Mouse (Mus musculus) liver, adult (tissue): ENCODE data around the gene Adar.
A peak's percentile ranks its signal among the peaks of the same experiment; 100 is the strongest.

Source experiments
- GATA4 ChIP-seq: IDR thresholded peaks from 2 replicates; pipeline ENCODE4 v1.6.1; 2014; ENCODE audit warnings: mild to moderate bottlenecking, low read length; ENCODE audit not compliant: insufficient replicate concordance

Adar gene

DNA sequence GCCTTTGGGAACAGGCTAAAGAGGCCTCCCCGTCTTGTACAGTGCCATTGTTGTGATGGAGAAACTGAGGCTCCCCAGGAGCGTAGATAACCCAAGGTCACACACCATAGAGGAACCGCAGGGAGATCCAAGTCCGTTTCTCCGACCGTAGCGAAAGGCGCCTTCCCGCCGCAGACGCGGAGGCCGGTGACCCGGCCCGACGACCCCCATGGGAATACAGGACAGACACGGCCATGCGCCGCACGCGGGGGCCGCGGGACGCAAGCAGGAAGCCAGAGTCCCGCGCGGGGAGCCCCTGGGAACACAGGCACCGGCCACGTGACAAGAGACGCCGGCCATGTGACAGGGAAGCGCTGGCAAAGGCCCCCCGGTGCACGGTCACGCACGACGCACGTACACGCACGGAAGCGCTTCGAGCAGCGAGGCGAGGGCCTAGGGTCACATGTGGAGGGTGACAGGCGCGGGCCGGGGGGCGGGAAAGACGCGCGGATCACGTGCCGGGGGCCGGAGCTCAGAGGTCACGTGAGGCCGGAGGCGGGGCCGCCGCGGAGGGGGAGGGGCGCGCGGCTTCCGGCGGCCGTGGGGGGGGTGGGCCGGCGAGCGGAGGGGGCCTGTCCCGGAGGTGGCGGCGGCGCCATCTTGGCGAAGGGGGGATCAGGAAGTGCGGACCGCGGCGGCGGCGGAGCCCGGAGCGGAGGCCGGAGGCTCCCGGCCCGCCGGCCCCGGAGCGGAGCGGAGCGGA, 58.3 kb downstream of the Adar start, which contains the start of gene Ube2q1:
Gene Ube2q1 (plus strand): TSS at position 649 of the 742 bp plus-strand sequence.
- peak; percentile 33; the same call in 1 of the 2 replicates for TF ChIP-seq GATA4

GRCm38 (mm10) chr3:89773740-89774211, 59.0 kb downstream of the Adar start:
- no peak for TF ChIP-seq GATA4

- no peak for TF ChIP-seq GATA4
These were observed 59.6 kb downstream of the Adar start for GRCm38 (mm10) chr3:89774236-89774960.

GRCm38 (mm10) chr3:89776001-89776400, 61.2 kb downstream of the Adar start:
- TF ChIP-seq GATA4, result no peak

DNA sequence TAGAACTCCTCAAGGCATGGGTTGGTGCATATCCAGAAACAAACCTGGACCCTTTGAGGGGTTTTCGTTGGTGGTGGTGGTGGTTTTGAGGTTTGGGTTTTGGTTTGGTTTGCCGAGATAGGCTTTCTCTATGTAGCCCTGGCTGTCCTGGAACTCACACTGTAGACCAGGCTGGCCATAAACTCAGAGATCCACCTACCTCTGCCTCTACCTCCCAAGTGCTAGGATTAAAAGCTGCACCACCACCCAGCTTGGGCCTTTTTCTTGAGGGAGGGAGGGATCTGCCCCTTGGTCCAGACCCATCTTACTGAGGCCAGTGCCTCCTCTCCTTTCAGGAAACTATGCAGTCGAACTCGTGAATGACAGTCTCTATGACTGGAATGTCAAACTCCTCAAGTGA, 65.3 kb downstream of the Adar start:
- no peak for TF ChIP-seq GATA4

DNA sequence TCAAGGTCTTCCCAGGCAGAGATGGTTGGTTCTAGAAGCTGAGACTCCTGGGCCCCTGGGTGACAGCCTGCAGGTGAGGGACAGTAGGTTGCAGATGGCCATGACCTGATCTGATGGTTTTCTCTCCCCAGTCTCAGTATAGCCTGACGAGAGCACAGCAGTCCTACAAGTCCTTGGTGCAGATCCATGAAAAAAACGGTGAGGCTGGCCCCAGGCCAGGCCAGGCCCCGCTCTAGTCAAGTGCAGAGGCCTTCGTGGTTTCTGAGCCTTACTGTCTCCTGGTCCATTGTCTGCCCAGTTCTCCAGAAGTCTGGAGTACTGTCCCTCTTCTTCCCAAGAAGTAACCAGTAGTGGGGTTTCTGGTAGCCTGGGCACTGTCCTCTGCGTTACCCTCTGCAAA, 66.8 kb downstream of the Adar start:
- no peak for TF ChIP-seq GATA4

- TF ChIP-seq GATA4, result no peak
These were observed 70.3 kb downstream of the Adar start for GRCm38 (mm10) chr3:89784991-89785753.

DNA sequence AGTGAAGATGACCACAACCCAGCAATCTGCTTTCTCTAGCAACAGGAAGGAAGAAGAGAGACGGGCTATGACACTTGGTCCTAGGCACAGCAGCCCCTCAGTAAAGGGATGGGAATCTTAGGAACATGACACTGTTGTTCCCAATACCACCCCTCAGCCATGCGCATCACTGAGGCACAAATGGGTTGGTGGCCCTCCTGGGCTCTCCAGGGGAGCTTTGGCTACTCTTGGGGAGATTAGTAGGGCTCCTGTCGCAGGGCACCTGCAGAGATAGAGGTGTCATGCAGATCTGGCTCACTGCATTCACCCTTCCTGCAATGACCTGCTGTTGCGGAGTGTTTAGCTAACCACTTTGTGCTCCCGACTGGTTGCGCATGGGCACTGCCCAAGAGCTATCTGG, 71.5 kb downstream of the Adar start:
- TF ChIP-seq GATA4, result no peak

- no peak for TF ChIP-seq GATA4
These were observed 74.0 kb downstream of the Adar start for GRCm38 (mm10) chr3:89788680-89789352.

DNA sequence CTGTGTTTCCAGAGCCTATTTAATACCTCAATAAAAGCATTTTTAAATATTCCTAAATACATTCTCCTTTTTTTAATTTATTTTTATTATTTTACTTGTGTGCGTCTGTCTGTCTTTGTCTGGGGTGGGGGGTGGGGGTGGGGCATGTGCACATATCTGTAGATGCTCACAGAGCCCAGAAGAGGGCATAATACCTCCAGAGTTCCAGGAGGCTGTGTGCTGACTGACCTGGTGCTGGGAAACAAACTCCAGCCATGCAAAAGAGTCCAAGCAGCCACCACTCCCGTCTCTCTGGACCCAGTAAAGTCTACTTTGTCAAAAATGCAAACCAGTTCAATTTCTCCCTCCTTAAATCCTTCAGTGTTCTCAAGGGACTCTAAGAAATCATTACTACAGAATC, 79.8 kb downstream of the Adar start:
- no peak for TF ChIP-seq GATA4

DNA sequence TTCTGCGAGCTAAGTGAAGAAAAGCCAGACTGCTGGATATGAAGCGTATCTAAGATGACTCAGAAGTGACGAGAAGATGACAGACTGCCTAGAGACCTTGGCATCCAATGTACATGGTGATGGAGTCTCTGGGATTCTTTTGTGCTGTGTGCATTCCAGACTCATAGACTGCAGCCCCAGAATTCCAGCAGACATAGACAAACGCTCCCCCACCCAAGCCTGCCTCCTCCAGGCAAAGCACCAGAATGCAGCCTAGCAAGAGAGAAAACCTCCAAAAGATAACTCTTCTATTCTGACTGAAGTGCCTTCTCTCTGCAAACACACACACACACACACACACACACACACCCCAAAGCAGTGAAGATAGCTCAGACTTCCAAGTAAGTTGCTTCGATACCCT, 80.9 kb downstream of the Adar start:
- no peak for TF ChIP-seq GATA4

- no peak for TF ChIP-seq GATA4
These were observed 81.5 kb downstream of the Adar start for GRCm38 (mm10) chr3:89796358-89796757.

DNA sequence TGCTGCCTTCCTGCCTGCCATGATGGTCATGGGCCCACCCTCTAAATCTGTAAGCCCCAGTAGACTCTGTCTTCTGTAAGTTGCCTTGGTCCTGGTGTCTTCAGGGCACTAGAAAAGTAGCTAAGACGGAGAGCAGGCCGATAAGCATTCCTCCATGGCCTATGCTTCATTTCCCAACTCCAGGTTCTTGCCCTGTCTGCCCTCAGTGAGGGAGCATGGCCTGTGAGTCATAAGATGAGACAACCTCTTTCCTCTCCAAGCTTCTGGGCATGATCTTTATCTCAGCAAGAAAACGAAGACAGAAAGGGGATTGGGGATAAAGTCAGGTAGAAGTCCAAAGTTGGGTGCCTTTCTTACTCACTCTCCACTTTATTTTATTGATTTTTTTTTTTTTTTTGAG, 83.7 kb downstream of the Adar start:
- TF ChIP-seq GATA4, result no peak

- TF ChIP-seq GATA4, result no peak
These were observed 84.7 kb downstream of the Adar start for GRCm38 (mm10) chr3:89799476-89799875.
